Mouse (Mus musculus): ENCODE results near the gene Il22. TPM values are rescaled to one million over a fixed set of nuclear protein-coding genes. Genes with fewer than 3 reads are reported as not detected.
"Not testable (repeated sequence)": the region's sequence is repeated elsewhere in the genome, so short reads cannot be mapped to it uniquely, and the experiment has no call there.

Gene Il22
- polyA plus RNA-seq, 1 experiment: not detected

- no peak for TF ChIP-seq CTCF (IDR thresholded peaks at IDR 0.05; ENCODE audit: low read depth, low read length)
- no peak for TF ChIP-seq POLR2A (IDR thresholded peaks at IDR 0.05; ENCODE audit: insufficient read depth, low read length)
- no peak for TF ChIP-seq EP300 (IDR thresholded peaks at IDR 0.05; ENCODE audit: insufficient read depth, low read depth, low read length)
- H3K27ac ChIP-seq (ENCODE audit: insufficient read depth, low read length): no peak overlapping the region
- H3K4me1 ChIP-seq (ENCODE audit: control insufficient read depth, insufficient read depth, low read length): no peaks in the 10 kb centered on the region
- no peak overlapping the region for H3K4me3 ChIP-seq (ENCODE audit: low read depth, low read length)
- H3K9ac ChIP-seq (ENCODE audit: low read depth, poor library complexity, severe bottlenecking): no peak overlapping the region
- H3K27me3 ChIP-seq (ENCODE audit: control insufficient read depth, insufficient read depth, low read length, poor library complexity, severe bottlenecking): no peaks in the 10 kb centered on the region
- no peaks in the 10 kb centered on the region for H3K9me3 ChIP-seq (replicated peaks; ENCODE audit: control insufficient read depth, insufficient read depth, low read length, poor library complexity, severe bottlenecking)
- H3K36me3 ChIP-seq (ENCODE audit: control insufficient read depth, insufficient read depth, low read length, poor library complexity, severe bottlenecking): no peaks in the 10 kb centered on the region
Observed at GRCm38 (mm10) chr10:118178735-118179151, 26.0 kb upstream of the Il22 start.

- no peak for TF ChIP-seq POLR2A (IDR thresholded peaks at IDR 0.05; ENCODE audit: insufficient read depth, low read length)
- TF ChIP-seq CTCF (IDR thresholded peaks at IDR 0.05; ENCODE audit: low read depth, low read length): no peak
- no peak for TF ChIP-seq EP300 (IDR thresholded peaks at IDR 0.05; ENCODE audit: insufficient read depth, low read depth, low read length)
- Histone ChIP-seq H3K4me1 (ENCODE audit: control insufficient read depth, insufficient read depth, low read length) (no peaks in the 10 kb centered on the region), H3K9me3 (replicated peaks; ENCODE audit: control insufficient read depth, insufficient read depth, low read length, poor library complexity, severe bottlenecking) (no peaks in the 10 kb centered on the region), H3K4me3 (ENCODE audit: low read depth, low read length) (no peak overlapping the region), H3K27me3 (ENCODE audit: control insufficient read depth, insufficient read depth, low read length, poor library complexity, severe bottlenecking) (no peaks in the 10 kb centered on the region), H3K27ac (ENCODE audit: insufficient read depth, low read length) (no peak overlapping the region), H3K36me3 (ENCODE audit: control insufficient read depth, insufficient read depth, low read length, poor library complexity, severe bottlenecking) (no peaks in the 10 kb centered on the region), H3K9ac (ENCODE audit: low read depth, poor library complexity, severe bottlenecking) (no peak overlapping the region)
Observed at GRCm38 (mm10) chr10:118179265-118179664, 25.5 kb upstream of the Il22 start.

DNA sequence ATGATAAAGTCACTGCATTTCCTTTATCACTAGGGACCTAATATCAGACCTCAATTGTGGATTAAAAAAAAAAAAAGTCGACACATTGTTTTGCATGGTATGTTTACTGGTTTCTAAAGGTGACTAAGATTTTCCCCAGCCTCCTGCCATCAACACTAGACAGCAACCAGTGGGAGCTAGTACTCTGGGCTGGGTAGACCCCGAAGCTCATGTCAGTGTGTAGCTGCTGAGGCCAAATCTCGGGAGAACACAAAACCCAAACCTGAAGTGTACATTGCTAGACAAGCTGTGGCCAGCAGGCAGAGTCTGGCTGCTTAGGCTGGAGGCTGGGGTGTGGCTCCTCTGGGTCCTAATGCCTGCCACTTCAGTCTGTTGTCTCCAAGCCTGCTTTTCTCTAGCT lies 9.6 kb upstream of the Il22 start:
- H3K4me1 ChIP-seq (ENCODE audit: control insufficient read depth, insufficient read depth, low read length); H3K27ac ChIP-seq (ENCODE audit: insufficient read depth, low read length); H3K9ac ChIP-seq (ENCODE audit: low read depth, poor library complexity, severe bottlenecking); H3K4me3 ChIP-seq (ENCODE audit: low read depth, low read length); H3K27me3 ChIP-seq (ENCODE audit: control insufficient read depth, insufficient read depth, low read length, poor library complexity, severe bottlenecking); H3K36me3 ChIP-seq (ENCODE audit: control insufficient read depth, insufficient read depth, low read length, poor library complexity, severe bottlenecking); H3K9me3 ChIP-seq (replicated peaks; ENCODE audit: control insufficient read depth, insufficient read depth, low read length, poor library complexity, severe bottlenecking): not testable (repeated sequence)

DNA sequence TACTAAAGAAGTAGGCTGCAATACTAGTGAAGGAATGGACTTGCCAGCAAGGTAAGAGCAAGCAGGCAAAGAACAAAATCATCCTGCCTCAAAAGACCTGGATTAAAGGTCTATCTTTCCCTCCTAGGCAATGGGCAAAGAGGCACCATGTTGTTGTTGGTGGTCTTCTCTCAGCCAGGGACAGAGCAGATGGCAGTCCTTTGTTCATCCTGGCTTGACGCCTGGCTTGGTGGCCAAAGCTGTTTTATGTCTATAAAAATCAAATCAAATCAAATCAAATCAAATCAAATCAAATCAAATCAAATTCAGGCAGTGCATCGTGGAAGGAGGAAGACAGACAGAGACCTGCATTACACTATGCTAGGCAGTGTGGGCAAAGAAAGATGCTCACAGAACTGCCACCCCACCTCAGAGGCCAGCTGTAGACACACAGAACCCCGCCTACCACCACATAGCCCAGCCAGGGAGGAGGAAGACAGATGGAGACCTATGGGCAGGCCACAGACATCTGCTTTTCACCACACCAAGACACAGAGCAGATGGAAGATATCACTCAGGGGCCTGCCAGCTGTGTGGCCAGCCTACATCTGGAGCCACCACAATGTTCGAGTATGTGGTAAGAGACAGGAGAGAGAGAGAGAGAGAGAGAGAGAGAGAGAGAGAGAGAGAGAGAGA lies 11.1 kb downstream of the Il22 start:
- not testable (repeated sequence) for H3K9me3 ChIP-seq (replicated peaks; ENCODE audit: control insufficient read depth, insufficient read depth, low read length, poor library complexity, severe bottlenecking); H3K27me3 ChIP-seq (ENCODE audit: control insufficient read depth, insufficient read depth, low read length, poor library complexity, severe bottlenecking); H3K4me3 ChIP-seq (ENCODE audit: low read depth, low read length); H3K36me3 ChIP-seq (ENCODE audit: control insufficient read depth, insufficient read depth, low read length, poor library complexity, severe bottlenecking); H3K9ac ChIP-seq (ENCODE audit: low read depth, poor library complexity, severe bottlenecking); H3K4me1 ChIP-seq (ENCODE audit: control insufficient read depth, insufficient read depth, low read length); H3K27ac ChIP-seq (ENCODE audit: insufficient read depth, low read length)

DNA sequence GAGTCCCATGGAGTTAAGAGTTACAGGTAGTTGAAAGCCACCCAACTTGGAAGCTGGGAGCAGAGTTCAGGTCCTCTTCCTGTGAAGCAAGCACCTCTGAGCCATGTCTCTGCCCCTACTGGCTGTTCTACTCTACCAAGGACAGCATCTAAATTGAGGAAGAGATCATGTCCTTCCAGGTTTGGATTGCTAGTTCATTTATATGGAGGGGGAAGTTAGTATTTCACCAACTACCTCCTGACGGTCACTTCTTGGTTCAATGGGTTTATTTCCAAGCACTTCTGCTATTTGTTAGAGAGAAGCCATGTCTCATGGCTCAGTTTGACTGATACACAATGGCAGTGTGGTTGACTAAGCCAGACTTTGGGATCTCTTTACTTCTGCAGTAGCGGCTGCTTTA lies 22.9 kb downstream of the Il22 start:
- not testable (repeated sequence) for H3K27ac ChIP-seq (ENCODE audit: insufficient read depth, low read length); H3K27me3 ChIP-seq (ENCODE audit: control insufficient read depth, insufficient read depth, low read length, poor library complexity, severe bottlenecking); H3K9ac ChIP-seq (ENCODE audit: low read depth, poor library complexity, severe bottlenecking); H3K4me1 ChIP-seq (ENCODE audit: control insufficient read depth, insufficient read depth, low read length); H3K4me3 ChIP-seq (ENCODE audit: low read depth, low read length); H3K9me3 ChIP-seq (replicated peaks; ENCODE audit: control insufficient read depth, insufficient read depth, low read length, poor library complexity, severe bottlenecking); H3K36me3 ChIP-seq (ENCODE audit: control insufficient read depth, insufficient read depth, low read length, poor library complexity, severe bottlenecking)

- H3K9ac ChIP-seq (ENCODE audit: low read depth, poor library complexity, severe bottlenecking); H3K4me3 ChIP-seq (ENCODE audit: low read depth, low read length); H3K9me3 ChIP-seq (replicated peaks; ENCODE audit: control insufficient read depth, insufficient read depth, low read length, poor library complexity, severe bottlenecking); H3K27me3 ChIP-seq (ENCODE audit: control insufficient read depth, insufficient read depth, low read length, poor library complexity, severe bottlenecking); H3K27ac ChIP-seq (ENCODE audit: insufficient read depth, low read length); H3K4me1 ChIP-seq (ENCODE audit: control insufficient read depth, insufficient read depth, low read length); H3K36me3 ChIP-seq (ENCODE audit: control insufficient read depth, insufficient read depth, low read length, poor library complexity, severe bottlenecking): not testable (repeated sequence)
Observed at GRCm38 (mm10) chr10:118232607-118233006, 27.9 kb downstream of the Il22 start.

- not testable (repeated sequence) for H3K9ac ChIP-seq (ENCODE audit: low read depth, poor library complexity, severe bottlenecking); H3K27me3 ChIP-seq (ENCODE audit: control insufficient read depth, insufficient read depth, low read length, poor library complexity, severe bottlenecking); H3K4me3 ChIP-seq (ENCODE audit: low read depth, low read length); H3K36me3 ChIP-seq (ENCODE audit: control insufficient read depth, insufficient read depth, low read length, poor library complexity, severe bottlenecking); H3K27ac ChIP-seq (ENCODE audit: insufficient read depth, low read length); H3K9me3 ChIP-seq (replicated peaks; ENCODE audit: control insufficient read depth, insufficient read depth, low read length, poor library complexity, severe bottlenecking); H3K4me1 ChIP-seq (ENCODE audit: control insufficient read depth, insufficient read depth, low read length)
Observed at GRCm38 (mm10) chr10:118240680-118241079, 35.9 kb downstream of the Il22 start, which contains the start of gene Gm32717. TSS of gene Gm32717 (minus strand) at chr10:118240780.

GRCm38 (mm10) chr10:118249006-118249595 lies 44.4 kb downstream of the Il22 start:
- H3K9me3 ChIP-seq (replicated peaks; ENCODE audit: control insufficient read depth, insufficient read depth, low read length, poor library complexity, severe bottlenecking): peaks cover 10% of the 10 kb centered on the region
- H3K27ac ChIP-seq (ENCODE audit: insufficient read depth, low read length); H3K27me3 ChIP-seq (ENCODE audit: control insufficient read depth, insufficient read depth, low read length, poor library complexity, severe bottlenecking); H3K36me3 ChIP-seq (ENCODE audit: control insufficient read depth, insufficient read depth, low read length, poor library complexity, severe bottlenecking); H3K9ac ChIP-seq (ENCODE audit: low read depth, poor library complexity, severe bottlenecking); H3K4me3 ChIP-seq (ENCODE audit: low read depth, low read length); H3K4me1 ChIP-seq (ENCODE audit: control insufficient read depth, insufficient read depth, low read length): not testable (repeated sequence)

Data from ES-Bruce4 (cell line).